Mouse (Mus musculus) thymus, postnatal 0 days (tissue): ENCODE measurements around the gene BC117090. TPM values are rescaled to one million over a fixed set of nuclear protein-coding genes. Genes with fewer than 3 reads are reported as not detected.
"Not testable (repeated sequence)": the region's sequence is repeated elsewhere in the genome, so short reads cannot be mapped to it uniquely, and the experiment has no call there.

Experiments
- DNase-seq: peaks from one replicate; pipeline ENCODE4 v3.0.0-alpha.2; 2015; ENCODE audit warnings: low spot score
- polyA plus RNA-seq: library from polyadenylated mRNA; unstranded; fragments of >200 nt; fragmentation: Nextera tagmentation; extraction: Ambion mirVana; gene quantifications from 2 replicates; pipeline ENCODE4 v1.2.1, GENCODE M21; 2015

BC117090 gene
- not detected in 2 replicates for polyA plus RNA-seq

GRCm38 (mm10) chr16:36334232-36334631 lies at the start of gene BC117090:
TSS of gene BC117090 (minus strand) at chr16:36334332.
- DNase-seq = no peak

- not testable (repeated sequence) for DNase-seq
These were observed 33.5 kb upstream of the BC117090 start, which contains the start of gene BC100530 for GRCm38 (mm10) chr16:36367648-36368047. TSS of gene BC100530 (minus strand) at chr16:36367748.

- DNase-seq = no peak
These were observed 3.0 kb upstream of the BC117090 start for GRCm38 (mm10) chr16:36337171-36337570.

DNA sequence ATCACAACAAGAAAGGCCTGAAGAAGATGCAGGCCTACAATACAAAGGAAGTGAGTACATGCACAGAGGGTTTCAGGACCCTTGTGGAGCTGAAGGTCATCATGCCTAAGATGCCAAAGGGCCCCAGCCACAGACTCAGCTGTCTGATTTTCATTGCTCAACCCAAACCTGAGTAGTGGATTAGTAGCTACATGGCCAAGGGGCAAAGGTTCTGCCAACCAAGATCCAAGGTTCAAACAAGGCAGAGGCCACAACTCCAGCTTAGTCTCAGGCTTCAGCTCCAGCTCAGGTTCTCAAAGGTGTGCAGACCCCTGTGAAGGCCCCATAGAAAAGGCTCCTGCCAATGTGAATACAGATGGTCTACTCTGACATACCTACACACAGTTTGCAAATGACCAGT lies 14.8 kb downstream of the BC117090 start:
- no peak for DNase-seq

- not testable (repeated sequence) for DNase-seq
These were observed 18.0 kb downstream of the BC117090 start for GRCm38 (mm10) chr16:36316111-36316510.

- DNase-seq = no peak
These were observed 26.5 kb downstream of the BC117090 start for GRCm38 (mm10) chr16:36307631-36308030.

GRCm38 (mm10) chr16:36289140-36289539 lies 45.0 kb downstream of the BC117090 start:
- DNase-seq = no peak

GRCm38 (mm10) chr16:36276796-36277195 lies 57.3 kb downstream of the BC117090 start, which contains the start of gene Stfa1:
TSS of gene Stfa1 (plus strand) at chr16:36276951.
- not testable (repeated sequence) for DNase-seq

Other genes with a start within 250 kb of the BC117090 start
- 0.12 and 2.3 TPM in 2 replicates for gene Csta1, start 203.1 kb downstream of the BC117090 start, polyA plus RNA-seq
- 1.2 and 5.2 TPM in 2 replicates for gene Stfa2l1, start 177.5 kb downstream of the BC117090 start, polyA plus RNA-seq
- 2.1 and 6.2 TPM in 2 replicates for gene Gm5483, start 150.1 kb downstream of the BC117090 start, polyA plus RNA-seq
- 0.85 TPM in 1 of 2 replicates, not detected in the other for gene Gm5416, start 123.9 kb downstream of the BC117090 start, polyA plus RNA-seq
- gene 2010005H15Rik, start 112.9 kb downstream of the BC117090 start, polyA plus RNA-seq = 1.5 and 1.8 TPM in 2 replicates
- 5.5 and 15.9 TPM in 2 replicates for gene Stfa1, start 57.4 kb downstream of the BC117090 start, polyA plus RNA-seq
- 3.6 and 14.8 TPM in 2 replicates for gene BC100530, start 33.4 kb upstream of the BC117090 start, polyA plus RNA-seq
- gene Stfa2, start 74.1 kb upstream of the BC117090 start, polyA plus RNA-seq = 1.0 and 3.7 TPM in 2 replicates
- 1.6 and 3.7 TPM in 2 replicates for gene Stfa3, start 121.1 kb upstream of the BC117090 start, polyA plus RNA-seq
- gene Casr, start 227.8 kb upstream of the BC117090 start, polyA plus RNA-seq = 0.27 and 0.35 TPM in 2 replicates